Mouse (Mus musculus) bone marrow macrophage, adult 2 months (primary cell): ENCODE measurements around the gene Ndc1.

ENCODE experiments used
- CTCF ChIP-seq: IDR thresholded peaks from 2 replicates; pipeline ENCODE4 v1.5.1; 2012; ENCODE audit warnings: low read depth, mild to moderate bottlenecking, low read length, moderate library complexity
- POLR2A ChIP-seq: IDR thresholded peaks from 2 replicates; pipeline ENCODE4 v1.6.1; 2012; ENCODE audit warnings: mild to moderate bottlenecking, low read depth, low read length, borderline replicate concordance

DNA sequence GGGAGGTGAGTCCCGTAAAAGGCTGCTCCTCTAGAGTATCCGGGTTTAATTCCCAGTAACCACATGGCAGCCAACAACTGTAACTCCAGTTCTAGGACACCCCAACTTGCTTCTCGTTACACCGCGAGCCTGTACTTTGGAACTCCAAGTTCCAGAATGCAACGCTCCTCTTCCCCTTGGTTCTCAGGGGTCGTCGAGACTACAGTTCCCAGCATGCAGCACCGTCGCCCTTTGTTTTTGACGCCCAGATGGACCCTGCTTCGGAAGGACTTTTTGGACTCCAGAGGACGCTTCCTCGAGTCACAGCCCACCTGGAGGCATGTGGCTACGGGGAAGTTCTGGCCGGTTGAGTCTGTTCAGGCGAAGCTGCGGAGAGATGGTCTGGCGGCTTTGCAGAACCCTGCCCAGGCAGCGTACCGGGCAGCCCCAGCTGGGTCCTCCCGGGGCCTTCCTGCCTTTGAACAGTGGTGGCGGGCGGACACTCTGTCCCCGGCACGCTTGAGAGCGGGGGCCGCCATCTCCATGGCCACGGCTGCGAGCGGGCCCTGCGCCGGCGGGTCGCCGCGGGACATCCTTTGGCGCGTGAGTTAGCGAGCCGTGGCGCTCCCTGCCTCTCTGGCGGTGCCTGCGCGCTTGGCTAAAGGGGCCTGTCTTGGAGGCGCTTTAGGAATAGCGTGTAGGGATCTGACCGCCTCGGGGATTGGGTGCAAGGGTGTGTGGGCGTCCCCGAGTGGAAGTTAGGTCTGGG lies at the start of gene Ndc1:
- no peak; the same call in 1 of the 2 replicates for TF ChIP-seq POLR2A
- no peak for TF ChIP-seq CTCF
